Mouse (Mus musculus): ENCODE data around the gene Scfd2. TPM values are rescaled to one million over a fixed set of nuclear protein-coding genes. Genes with fewer than 3 reads are reported as not detected.
A peak's percentile ranks its signal among the peaks of the same experiment; 100 is the strongest.

Gene Scfd2
- polyA plus RNA-seq, 1 experiment from 2014 or later: 18.1 TPM

- Histone ChIP-seq H3K4me3 (ENCODE audit: low read depth, low read length) (no peak overlapping the region), H3K4me2 (ENCODE audit: low read length) (no peak overlapping the region), H3K36me3 (ENCODE audit: control insufficient read depth, insufficient read depth, low read length) (no peaks in the 10 kb centered on the region), H3K27me3 (ENCODE audit: control insufficient read depth, insufficient read depth, low read depth, low read length) (no peaks in the 10 kb centered on the region), H3K27ac (ENCODE audit: low read length) (no peak overlapping the region), H3K4me1 (ENCODE audit: control insufficient read depth, insufficient read depth, low read length) (peaks cover 10% of the 10 kb centered on the region; the same call in 1 of the 2 replicates), H3K9ac (ENCODE audit: low read depth, low read length) (no peak overlapping the region), H3K9me3 (replicated peaks; ENCODE audit: control insufficient read depth, low read length, poor library complexity, severe bottlenecking) (no peaks in the 10 kb centered on the region)
- WGBS: 51% methylated on average over 9 of the region's 9 CpGs
- 0 out of 2 replicates have a peak, but pooled peaks have one; percentile 32 for ATAC-seq
These were observed 271.2 kb downstream of the Scfd2 start for GRCm38 (mm10) chr5:74260378-74260809.

DNA sequence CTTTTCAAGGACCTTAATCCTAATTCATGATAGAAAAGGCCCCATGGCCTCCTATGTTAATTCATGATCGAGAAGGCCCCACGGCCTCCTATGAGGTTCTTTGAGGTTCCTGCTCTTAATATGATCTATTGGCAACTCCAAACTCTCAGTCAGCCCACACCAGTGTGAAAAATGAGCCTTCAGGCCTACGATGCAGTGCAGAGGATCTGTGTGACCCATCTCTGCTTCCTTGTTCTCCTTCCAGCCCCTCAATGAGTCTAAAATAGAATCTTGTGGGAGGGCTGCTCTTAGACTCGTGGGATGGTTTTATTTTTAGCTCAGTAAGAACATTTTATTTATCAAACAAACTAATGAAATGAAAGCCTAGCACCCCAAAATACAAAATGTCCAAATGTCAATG is 274.9 kb downstream of the Scfd2 start:
- Histone ChIP-seq H3K36me3 (ENCODE audit: control insufficient read depth, insufficient read depth, low read length) (no peaks in the 10 kb centered on the region), H3K4me2 (ENCODE audit: low read length) (no peak overlapping the region), H3K27me3 (ENCODE audit: control insufficient read depth, insufficient read depth, low read depth, low read length) (no peaks in the 10 kb centered on the region), H3K4me3 (ENCODE audit: low read depth, low read length) (no peak overlapping the region), H3K27ac (ENCODE audit: low read length) (no peak overlapping the region), H3K4me1 (ENCODE audit: control insufficient read depth, insufficient read depth, low read length) (peaks cover 10% of the 10 kb centered on the region; the same call in 1 of the 2 replicates), H3K9me3 (replicated peaks; ENCODE audit: control insufficient read depth, low read length, poor library complexity, severe bottlenecking) (no peaks in the 10 kb centered on the region), H3K9ac (ENCODE audit: low read depth, low read length) (no peak overlapping the region)
- no peak for ATAC-seq
- WGBS: 71% methylated on average over 4 of the region's 4 CpGs

- no peak for ATAC-seq
- no peaks in the 10 kb centered on the region for H3K4me1 ChIP-seq (ENCODE audit: control insufficient read depth, insufficient read depth, low read length)
- no peak overlapping the region for H3K4me2 ChIP-seq (ENCODE audit: low read length)
- H3K9me3 ChIP-seq (replicated peaks; ENCODE audit: control insufficient read depth, low read length, poor library complexity, severe bottlenecking): no peaks in the 10 kb centered on the region
- no peaks in the 10 kb centered on the region for H3K27me3 ChIP-seq (ENCODE audit: control insufficient read depth, insufficient read depth, low read depth, low read length)
- H3K27ac ChIP-seq (ENCODE audit: low read length): no peak overlapping the region
- H3K36me3 ChIP-seq (ENCODE audit: control insufficient read depth, insufficient read depth, low read length): no peaks in the 10 kb centered on the region
- no peak overlapping the region for H3K9ac ChIP-seq (ENCODE audit: low read depth, low read length)
- no peak overlapping the region for H3K4me3 ChIP-seq (ENCODE audit: low read depth, low read length)
- WGBS: 62% methylated on average over 1 of the region's 1 CpGs
These were observed 276.6 kb downstream of the Scfd2 start for GRCm38 (mm10) chr5:74254996-74255395.

DNA sequence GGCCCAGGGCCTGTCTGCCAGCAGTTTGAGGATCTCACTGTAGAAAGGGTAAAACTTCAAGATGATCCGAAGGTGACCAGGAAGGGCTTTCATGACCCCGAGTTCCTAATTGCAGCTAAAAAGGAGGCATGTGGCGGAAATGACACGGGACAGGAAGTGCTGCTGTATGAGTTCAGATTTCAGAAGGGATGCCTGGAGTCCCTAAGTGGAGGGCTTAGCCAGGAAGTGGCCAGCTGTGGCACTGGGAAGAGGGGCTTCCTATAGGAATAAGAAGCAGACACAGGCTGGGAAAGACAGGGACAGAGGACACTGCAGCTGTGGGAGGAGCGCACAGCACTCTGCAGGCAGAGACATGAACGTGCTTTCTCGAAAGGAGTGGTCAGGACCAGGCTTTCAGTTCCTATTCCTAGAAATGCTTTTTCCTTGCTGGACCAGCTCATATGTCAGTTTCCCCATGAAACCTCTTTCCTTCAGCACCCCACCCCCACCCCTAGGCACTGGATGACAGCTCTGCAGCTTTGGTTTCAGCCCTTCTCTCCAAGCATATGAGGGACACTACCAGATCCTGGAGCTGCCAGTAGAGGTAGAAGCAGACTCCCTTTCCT is 277.7 kb downstream of the Scfd2 start:
- H3K27ac ChIP-seq (ENCODE audit: low read length): no peak overlapping the region
- no peak overlapping the region for H3K4me3 ChIP-seq (ENCODE audit: low read depth, low read length)
- no peak overlapping the region for H3K9ac ChIP-seq (ENCODE audit: low read depth, low read length)
- no peaks in the 10 kb centered on the region for H3K4me1 ChIP-seq (ENCODE audit: control insufficient read depth, insufficient read depth, low read length)
- no peaks in the 10 kb centered on the region for H3K36me3 ChIP-seq (ENCODE audit: control insufficient read depth, insufficient read depth, low read length)
- no peak for ATAC-seq
- H3K4me2 ChIP-seq (ENCODE audit: low read length): no peak overlapping the region
- 85% methylated on average over 7 of the region's 7 CpGs for WGBS
- no peaks in the 10 kb centered on the region for H3K9me3 ChIP-seq (replicated peaks; ENCODE audit: control insufficient read depth, low read length, poor library complexity, severe bottlenecking)
- no peaks in the 10 kb centered on the region for H3K27me3 ChIP-seq (ENCODE audit: control insufficient read depth, insufficient read depth, low read depth, low read length)

- Histone ChIP-seq H3K9me3 (replicated peaks; ENCODE audit: control insufficient read depth, low read length, poor library complexity, severe bottlenecking) (no peaks in the 10 kb centered on the region), H3K27ac (ENCODE audit: low read length) (no peak overlapping the region), H3K4me3 (ENCODE audit: low read depth, low read length) (no peak overlapping the region), H3K36me3 (ENCODE audit: control insufficient read depth, insufficient read depth, low read length) (no peaks in the 10 kb centered on the region), H3K4me1 (ENCODE audit: control insufficient read depth, insufficient read depth, low read length) (no peaks in the 10 kb centered on the region), H3K27me3 (ENCODE audit: control insufficient read depth, insufficient read depth, low read depth, low read length) (no peaks in the 10 kb centered on the region), H3K4me2 (ENCODE audit: low read length) (no peak overlapping the region), H3K9ac (ENCODE audit: low read depth, low read length) (no peak overlapping the region)
- 88% methylated on average over 6 of the region's 6 CpGs for WGBS
- no peak for ATAC-seq
These were observed 278.8 kb downstream of the Scfd2 start for GRCm38 (mm10) chr5:74252672-74253286.

DNA sequence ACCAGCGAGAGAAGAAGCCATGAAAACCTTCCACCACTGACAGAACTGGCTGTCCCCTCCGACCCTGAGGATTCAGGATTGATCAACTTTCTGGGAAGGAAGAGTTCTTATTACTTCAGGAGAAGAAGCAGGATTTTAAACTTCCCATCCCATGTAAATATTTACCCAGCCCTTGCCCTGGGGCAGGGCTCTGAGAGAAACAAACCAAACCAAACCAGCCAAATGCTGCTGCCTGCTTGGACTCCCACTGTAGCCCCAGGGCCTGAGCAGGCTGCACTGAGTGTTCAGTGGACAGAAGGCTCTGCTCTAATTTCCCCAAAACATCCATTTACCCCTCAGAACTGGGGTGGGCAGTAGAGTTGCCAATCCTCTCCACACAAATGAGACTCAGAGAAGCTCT is 280.6 kb downstream of the Scfd2 start:
- Histone ChIP-seq H3K27ac (ENCODE audit: low read length) (no peak overlapping the region), H3K27me3 (ENCODE audit: control insufficient read depth, insufficient read depth, low read depth, low read length) (no peaks in the 10 kb centered on the region), H3K4me2 (ENCODE audit: low read length) (no peak overlapping the region), H3K4me3 (ENCODE audit: low read depth, low read length) (no peak overlapping the region), H3K36me3 (ENCODE audit: control insufficient read depth, insufficient read depth, low read length) (no peaks in the 10 kb centered on the region), H3K9me3 (replicated peaks; ENCODE audit: control insufficient read depth, low read length, poor library complexity, severe bottlenecking) (no peaks in the 10 kb centered on the region), H3K4me1 (ENCODE audit: control insufficient read depth, insufficient read depth, low read length) (no peaks in the 10 kb centered on the region), H3K9ac (ENCODE audit: low read depth, low read length) (no peak overlapping the region)
- WGBS: 84% methylated on average over 2 of the region's 2 CpGs
- no peak for ATAC-seq

GRCm38 (mm10) chr5:74250308-74250707 is 281.3 kb downstream of the Scfd2 start:
- Histone ChIP-seq H3K9me3 (replicated peaks; ENCODE audit: control insufficient read depth, low read length, poor library complexity, severe bottlenecking) (no peaks in the 10 kb centered on the region), H3K9ac (ENCODE audit: low read depth, low read length) (no peak overlapping the region), H3K4me2 (ENCODE audit: low read length) (no peak overlapping the region), H3K27me3 (ENCODE audit: control insufficient read depth, insufficient read depth, low read depth, low read length) (no peaks in the 10 kb centered on the region), H3K27ac (ENCODE audit: low read length) (no peak overlapping the region), H3K36me3 (ENCODE audit: control insufficient read depth, insufficient read depth, low read length) (no peaks in the 10 kb centered on the region), H3K4me1 (ENCODE audit: control insufficient read depth, insufficient read depth, low read length) (no peaks in the 10 kb centered on the region), H3K4me3 (ENCODE audit: low read depth, low read length) (no peak overlapping the region)
- 65% methylated on average over 7 of the region's 7 CpGs for WGBS
- no peak for ATAC-seq

DNA sequence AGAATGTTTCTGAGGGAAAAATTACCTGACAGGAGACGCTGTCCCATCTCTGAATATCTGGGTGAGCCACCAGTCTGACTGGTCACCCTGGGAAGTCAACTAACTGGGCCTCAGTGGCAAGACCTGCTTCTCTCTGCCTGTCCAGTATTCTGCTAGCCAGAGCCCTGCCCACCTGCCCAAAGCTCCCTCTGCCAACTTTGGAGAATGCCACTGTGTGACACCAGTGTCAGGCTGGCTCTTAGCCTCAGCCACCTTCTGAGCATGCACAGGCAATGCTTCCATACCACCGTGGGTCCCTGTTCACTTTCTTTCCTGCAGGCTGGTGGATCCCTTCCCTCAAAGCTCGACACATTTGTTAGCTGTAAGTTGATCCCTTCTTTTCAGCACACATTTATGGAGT is 281.8 kb downstream of the Scfd2 start:
- ATAC-seq: no peak
- WGBS: 70% methylated on average over 3 of the region's 3 CpGs

DNA sequence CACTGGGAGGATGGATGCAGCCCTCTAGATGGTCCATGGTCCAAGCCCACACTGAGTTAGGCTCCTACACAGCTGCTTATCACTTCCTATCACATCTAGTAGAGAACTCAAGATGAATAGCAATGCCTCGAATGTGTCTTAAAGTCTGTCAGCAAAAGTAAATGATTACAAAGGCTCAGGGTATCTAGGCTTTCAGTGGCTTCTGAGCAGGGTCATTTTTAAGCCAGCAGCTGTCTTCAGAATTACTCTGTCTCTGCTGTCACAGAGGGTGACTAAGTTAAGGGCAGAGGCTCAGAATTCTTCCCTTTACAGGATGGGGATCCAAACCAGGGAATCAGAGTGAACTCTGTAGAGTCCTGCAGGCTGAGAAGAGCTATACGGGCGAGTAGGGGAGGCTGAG is 284.6 kb downstream of the Scfd2 start:
- H3K9ac ChIP-seq (ENCODE audit: low read depth, low read length): no peak overlapping the region
- H3K27ac ChIP-seq (ENCODE audit: low read length): no peak overlapping the region
- no peaks in the 10 kb centered on the region for H3K9me3 ChIP-seq (replicated peaks; ENCODE audit: control insufficient read depth, low read length, poor library complexity, severe bottlenecking)
- no peak overlapping the region for H3K4me2 ChIP-seq (ENCODE audit: low read length)
- 85% methylated on average over 3 of the region's 3 CpGs for WGBS
- H3K27me3 ChIP-seq (ENCODE audit: control insufficient read depth, insufficient read depth, low read depth, low read length): no peaks in the 10 kb centered on the region
- no peaks in the 10 kb centered on the region for H3K4me1 ChIP-seq (ENCODE audit: control insufficient read depth, insufficient read depth, low read length)
- H3K36me3 ChIP-seq (ENCODE audit: control insufficient read depth, insufficient read depth, low read length): no peaks in the 10 kb centered on the region
- no peak overlapping the region for H3K4me3 ChIP-seq (ENCODE audit: low read depth, low read length)
- no peak for ATAC-seq

More for the DNA sequence above, 281.8 kb downstream of the Scfd2 start:
- H3K4me2 ChIP-seq (ENCODE audit: low read length): no peak overlapping the region
- no peaks in the 10 kb centered on the region for H3K9me3 ChIP-seq (replicated peaks; ENCODE audit: control insufficient read depth, low read length, poor library complexity, severe bottlenecking)
- H3K27ac ChIP-seq (ENCODE audit: low read length): no peak overlapping the region
- H3K36me3 ChIP-seq (ENCODE audit: control insufficient read depth, insufficient read depth, low read length): no peaks in the 10 kb centered on the region
- H3K9ac ChIP-seq (ENCODE audit: low read depth, low read length): no peak overlapping the region
- H3K4me3 ChIP-seq (ENCODE audit: low read depth, low read length): no peak overlapping the region
- no peaks in the 10 kb centered on the region for H3K4me1 ChIP-seq (ENCODE audit: control insufficient read depth, insufficient read depth, low read length)
- no peaks in the 10 kb centered on the region for H3K27me3 ChIP-seq (ENCODE audit: control insufficient read depth, insufficient read depth, low read depth, low read length)
